Comparison of ENCODE assay signal across 8 mouse cellular contexts in the genomic region with DNA sequence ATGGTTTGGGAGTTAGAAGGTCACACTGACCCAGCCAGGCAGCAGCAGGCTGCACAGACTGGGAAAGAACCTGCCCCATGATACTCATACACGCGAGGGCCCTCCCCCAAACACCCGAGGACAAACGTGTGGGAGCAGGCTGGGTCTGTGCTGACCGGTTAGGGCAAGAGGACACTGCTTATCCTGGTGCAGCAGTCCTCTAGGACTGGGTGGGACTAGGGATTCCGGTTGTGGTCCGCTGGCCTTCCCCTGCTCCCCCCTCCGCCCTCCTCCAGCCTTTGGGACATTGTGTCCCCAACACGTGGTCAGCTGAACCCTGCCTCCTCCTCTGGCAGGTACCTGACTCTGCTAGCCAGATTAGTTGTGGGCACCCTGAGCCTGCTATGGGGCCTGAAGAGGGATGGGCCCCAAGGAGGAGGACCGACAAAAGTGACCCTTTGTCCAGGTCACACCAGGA. TPM values are rescaled to one million over a fixed set of nuclear protein-coding genes. Genes with fewer than 3 reads are reported as not detected.
DNase-seq lines count a peak whose midpoint lies in the region.

No protein-coding gene starts in this region.

- peak; percentile 52 for DNase-seq in adrenal gland, postnatal 14 days
- DNase-seq in adrenal gland, postnatal 10 days: no peak
- peak; percentile 55 for DNase-seq in ovary, postnatal 36 days (ENCODE audit: low spot score)
- DNase-seq in ovary, postnatal 10 days (ENCODE audit: low spot score): no peak
- DNase-seq in kidney, postnatal 36 days: peak; percentile 89 to 97
- peak; percentile 75 for DNase-seq in testis, postnatal 14 days (ENCODE audit: low spot score)
- DNase-seq in frontal cortex, postnatal 14 days (ENCODE audit: low spot score in 2 of 2): no peak
- DNase-seq in cerebellum, adult 18-20 months: no peak

RNA-seq across cellular contexts. Expression of a gene that starts 13.7 kb away (rescaled TPM):
- total RNA-seq in adrenal gland, postnatal 14 days (2021): 70.9 and 76.5 TPM in 2 replicates
- total RNA-seq in adrenal gland, postnatal 10 days (2021): 10 to 100 TPM; 41.2 to 76.8 TPM

RNA-seq across cellular contexts. Expression of a gene that starts 56.2 kb away (rescaled TPM):
- total RNA-seq in adrenal gland, postnatal 14 days (2021): 33.0 and 35.0 TPM in 2 replicates
- 10 to 100 TPM; 26.6 to 34.4 TPM for total RNA-seq in adrenal gland, postnatal 10 days (2021)

RNA-seq across cellular contexts. Expression of a gene that starts 56.5 kb away (rescaled TPM):
- 14.3 and 14.8 TPM in 2 replicates for total RNA-seq in adrenal gland, postnatal 14 days (2021)
- total RNA-seq in adrenal gland, postnatal 10 days (2021): 10 to 100 TPM; 10.4 to 10.7 TPM

Comparison
In these comparisons a context has a peak if more than half of its experiments do, and no peak if none do; other contexts are left out.
1. DNase-seq: peak in adrenal gland, postnatal 14 days (single experiment), ovary, postnatal 36 days (single experiment), kidney, postnatal 36 days (2 of 2) and testis, postnatal 14 days (single experiment); none in adrenal gland, postnatal 10 days (single experiment), ovary, postnatal 10 days (single experiment), frontal cortex, postnatal 14 days (0 of 2) and cerebellum, adult 18-20 months (0 of 2).